Mouse (Mus musculus): ENCODE measurements around the gene Fmnl2.

The Fmnl2 gene

DNA sequence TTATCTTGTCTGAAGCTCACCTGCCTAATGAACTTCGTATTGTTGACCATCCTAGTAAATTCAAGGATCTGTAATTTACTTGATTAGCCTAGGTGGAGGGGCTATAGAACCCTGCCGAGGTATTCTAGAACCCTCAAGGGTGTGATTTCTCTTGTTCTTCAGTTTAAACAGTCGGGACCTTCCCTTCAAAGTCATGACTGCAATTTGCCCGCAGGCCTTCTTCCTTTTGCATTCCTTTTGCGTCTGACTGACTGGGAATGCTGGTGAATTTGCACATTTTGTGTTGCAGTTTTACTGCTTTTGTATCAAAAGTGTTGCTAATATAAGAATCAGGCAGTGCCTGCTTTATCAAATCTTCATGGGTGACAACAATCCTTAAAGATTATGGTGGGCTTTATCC is 46.9 kb downstream of the Fmnl2 start:
- in situ Hi-C loops (cut with MboI, MseI), result loop anchor here (5.0 kb wide), 1 partner anchor 33 kb away; no protein-coding TSS in a partner anchor

DNA sequence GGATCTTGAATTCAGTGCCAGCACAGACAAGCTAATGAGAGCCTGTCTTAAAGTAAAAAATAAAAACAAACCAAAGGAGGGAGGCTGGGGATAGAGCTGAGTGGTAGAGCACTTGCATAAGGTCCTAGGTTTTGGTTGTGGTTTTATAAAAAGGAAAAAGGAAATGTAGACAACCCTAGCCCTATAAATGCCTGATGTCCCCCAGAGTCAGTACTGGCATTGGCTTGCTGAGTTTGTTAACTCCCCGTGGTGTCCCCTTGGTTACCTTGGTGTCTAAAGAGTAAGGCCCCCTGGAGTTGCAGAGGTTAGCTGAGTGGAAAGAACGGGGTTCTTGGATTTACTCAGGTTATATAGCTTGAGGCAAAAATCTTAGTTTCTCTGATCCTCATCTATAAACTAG is 55.7 kb downstream of the Fmnl2 start:
- in situ Hi-C loops (cut with MboI, MseI), result no loop called here

DNA sequence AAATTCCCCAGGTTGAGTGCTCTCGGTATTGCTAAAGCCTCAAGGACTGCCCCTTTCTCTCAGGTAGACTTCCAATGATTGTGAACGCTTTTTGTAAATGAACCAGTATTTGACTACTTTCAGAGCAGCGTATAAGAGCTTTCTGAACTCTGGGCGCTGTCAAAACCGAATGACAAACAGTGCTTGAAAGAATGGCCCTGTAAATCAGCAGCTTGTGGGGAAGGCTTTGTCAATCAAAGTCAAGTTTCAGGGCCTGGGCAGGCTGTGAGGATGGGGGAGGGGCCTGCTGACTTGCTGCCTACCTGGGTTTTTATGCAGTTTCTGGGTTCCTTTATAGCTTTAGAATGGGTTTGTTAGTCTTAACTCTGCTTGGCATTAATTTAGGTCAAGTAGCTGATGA is 56.1 kb downstream of the Fmnl2 start:
- in situ Hi-C loops (cut with MboI, MseI), result no loop called here

DNA sequence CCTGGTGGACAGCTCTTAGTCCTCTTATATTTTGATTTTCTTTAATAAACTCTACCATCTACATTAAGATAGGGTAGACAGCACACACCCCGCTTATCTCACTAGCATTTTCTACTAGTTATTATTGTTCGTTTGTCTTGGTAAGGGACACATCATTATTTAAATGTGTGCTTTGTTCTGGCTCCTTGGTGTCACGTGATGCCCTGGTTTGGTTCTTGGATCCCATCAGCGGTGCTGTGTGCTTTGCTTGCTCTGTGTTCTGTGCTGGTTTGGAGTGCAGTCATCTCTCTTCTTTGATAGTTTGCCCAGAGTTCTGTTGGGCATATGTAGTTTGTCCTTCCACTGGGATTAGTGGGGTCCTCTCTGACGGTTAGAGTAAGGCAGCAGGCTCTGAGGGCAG is 57.9 kb downstream of the Fmnl2 start:
- in situ Hi-C loops (cut with MboI, MseI), result no loop called here

DNA sequence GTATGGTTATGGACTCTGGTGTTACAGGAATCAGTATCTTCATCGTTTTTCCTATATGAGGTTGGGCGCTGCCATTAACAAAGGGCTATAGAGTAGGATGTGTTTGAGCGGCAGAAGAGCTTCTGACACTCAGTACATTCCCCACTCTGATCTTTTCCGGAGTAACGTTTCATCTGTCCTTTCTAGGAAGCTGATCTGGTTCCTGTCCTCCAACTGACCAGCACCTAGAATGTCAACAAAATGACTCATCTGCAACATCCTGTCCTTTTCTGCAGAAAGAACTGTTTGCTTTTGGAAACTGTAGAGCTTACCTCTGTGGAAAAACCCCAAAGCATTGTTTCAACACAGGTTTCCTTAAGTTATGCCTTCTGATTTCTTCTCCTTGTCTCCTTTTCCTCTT is 60.4 kb downstream of the Fmnl2 start:
- in situ Hi-C loops (cut with MboI, MseI), result no loop called here

DNA sequence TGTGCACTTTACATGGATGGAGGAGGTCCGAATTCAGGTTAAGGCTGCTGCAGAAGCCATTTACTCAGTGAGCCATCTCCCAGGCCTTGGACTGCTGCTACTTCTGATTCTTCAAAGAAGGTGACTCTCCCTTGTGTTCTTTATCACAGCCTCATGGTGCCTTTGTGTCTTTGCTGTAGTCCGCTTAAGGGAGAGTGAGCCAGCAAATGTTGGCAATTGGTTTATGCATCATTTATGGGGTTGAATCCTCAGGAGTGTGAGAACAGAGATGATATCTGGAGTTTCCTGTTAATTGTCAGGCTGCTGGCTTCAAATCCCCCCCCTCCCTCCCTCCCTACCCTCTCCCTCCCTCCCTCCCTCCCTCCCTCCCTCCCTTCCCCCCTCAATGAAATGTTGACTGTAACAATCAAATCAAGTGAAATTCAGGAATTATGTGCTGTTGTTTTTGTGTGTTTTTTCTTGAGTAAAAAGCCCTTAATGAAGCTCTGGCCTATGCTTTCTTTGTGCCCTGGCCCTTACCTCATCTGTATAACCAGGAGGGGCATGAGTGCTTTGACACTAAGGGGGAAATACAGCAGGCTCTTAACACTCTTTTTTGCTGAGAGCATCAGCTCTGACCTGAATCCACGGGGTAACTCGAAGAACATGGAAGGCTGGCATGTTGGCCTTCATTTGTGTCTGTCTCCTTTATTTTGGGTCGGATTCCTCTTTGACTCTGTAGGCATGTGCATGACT is 63.2 kb downstream of the Fmnl2 start:
- in situ Hi-C loops (cut with MboI, MseI), result no loop called here

DNA sequence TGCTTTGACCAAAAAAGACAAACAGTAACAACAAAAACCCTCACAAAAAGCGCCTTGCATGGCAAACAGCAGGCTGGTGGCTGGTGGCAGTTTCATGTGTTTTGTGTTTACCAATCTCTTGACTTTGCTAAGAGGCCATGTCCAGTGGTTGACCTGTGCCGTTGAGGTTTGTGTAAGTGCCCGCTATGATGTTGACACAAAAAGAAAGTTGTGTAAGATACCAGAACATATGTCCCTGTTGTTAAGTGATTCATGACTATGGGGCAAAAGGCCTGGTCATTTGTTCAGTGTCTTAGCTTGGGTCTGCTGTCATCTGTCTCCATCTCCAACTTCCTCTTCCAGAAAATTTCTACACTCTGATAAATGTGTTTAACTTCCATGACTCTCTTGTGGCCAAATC is 67.4 kb downstream of the Fmnl2 start:
- in situ Hi-C loops (cut with MboI, MseI), result no loop called here

DNA sequence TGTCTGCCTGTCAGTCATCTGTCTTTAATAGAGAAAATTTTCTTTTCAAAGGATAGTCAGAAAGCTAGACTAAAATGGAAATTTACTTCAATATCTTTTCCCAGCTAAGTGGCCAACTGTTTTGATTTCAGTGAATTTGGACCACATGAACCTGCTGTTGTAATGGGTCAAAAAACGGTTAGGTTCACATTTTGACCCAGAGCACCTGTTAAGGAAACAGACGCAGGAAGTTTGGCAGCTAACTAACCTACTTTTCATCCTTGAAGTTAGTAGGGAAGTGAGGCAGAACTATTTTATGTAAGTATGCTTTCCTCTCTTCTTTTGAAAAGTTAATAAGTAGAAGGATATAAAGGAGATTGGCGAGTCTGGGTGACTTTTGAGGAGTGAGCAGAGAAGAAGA is 69.7 kb downstream of the Fmnl2 start:
- in situ Hi-C loops (cut with MboI, MseI), result no loop called here

DNA sequence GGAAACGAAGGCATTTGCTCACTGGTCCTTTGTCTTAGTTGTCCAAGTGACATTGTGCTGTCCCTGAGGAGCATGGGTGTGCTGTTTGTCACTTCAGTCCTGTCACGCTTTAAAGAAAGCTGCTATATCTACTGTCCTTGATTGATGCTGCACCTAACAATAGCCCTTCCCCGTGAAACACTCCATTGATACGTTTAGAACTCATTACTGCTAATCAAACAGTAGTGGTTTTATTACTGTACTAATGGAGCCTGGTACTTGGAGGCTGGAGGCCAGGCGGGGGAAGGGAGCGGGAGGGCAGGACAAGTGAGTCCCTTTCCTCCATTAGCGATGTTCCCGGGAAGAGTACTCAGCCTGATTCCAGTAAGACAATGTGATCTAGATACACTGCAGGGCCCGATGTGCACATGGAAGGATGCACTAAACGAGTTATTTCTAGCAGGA is 70.2 kb downstream of the Fmnl2 start:
- in situ Hi-C loops (cut with MboI, MseI), result no loop called here

DNA sequence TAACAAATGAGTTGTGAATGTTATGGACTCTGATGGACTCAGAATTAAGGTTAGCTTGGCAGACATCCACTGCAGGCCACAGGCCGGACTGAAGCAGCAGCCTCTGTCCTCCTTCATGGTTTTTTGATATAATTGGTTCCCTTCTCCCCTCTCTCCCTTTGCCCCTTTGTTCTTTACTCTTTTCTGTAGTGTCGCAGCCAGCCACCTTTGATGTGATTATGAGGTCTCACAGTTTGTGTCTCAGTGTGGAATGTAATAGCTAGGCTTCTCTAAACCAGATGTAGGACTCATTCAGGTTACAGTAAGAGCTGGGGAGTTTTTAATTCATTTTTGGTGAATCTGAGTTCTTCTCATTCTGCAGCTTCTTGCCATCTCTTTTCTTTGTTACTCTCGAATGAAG is 70.7 kb downstream of the Fmnl2 start:
- in situ Hi-C loops (cut with MboI, MseI), result no loop called here

DNA sequence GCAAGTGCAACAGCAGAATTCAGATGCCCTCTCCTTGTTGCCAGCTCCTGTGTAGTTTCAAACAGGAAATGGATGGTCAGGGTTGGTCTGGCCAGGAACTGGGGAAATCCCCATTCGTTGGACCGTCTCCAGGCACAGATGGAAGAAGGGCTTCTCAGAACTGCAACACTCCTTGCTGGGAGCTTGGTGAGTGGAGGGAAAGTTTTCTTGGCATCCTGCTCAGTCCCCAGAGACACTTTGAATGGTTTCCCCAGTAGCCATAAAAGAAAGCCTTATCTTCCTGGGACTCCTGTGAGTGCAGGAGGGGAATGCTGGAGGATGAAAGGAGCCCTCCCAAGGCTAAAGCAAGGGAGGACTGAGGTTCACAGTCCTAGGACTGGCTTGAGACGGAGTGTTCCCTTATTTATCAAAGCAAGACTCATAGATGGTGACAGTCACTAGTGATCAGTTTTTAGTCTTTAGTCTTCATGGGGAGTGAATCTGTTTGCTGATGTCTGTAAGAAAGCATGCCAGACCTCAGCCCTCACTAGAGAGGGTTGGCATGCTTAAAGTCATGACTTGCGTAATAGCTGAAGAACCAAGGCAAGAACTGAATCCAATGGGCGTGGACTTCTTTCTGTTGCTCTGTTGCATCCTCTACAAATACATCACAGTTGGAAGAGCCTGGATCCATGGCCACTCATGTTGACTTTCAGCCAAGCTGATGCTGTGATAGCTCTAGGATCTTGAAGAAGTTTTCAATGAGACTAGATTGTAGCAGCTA is 72.6 kb downstream of the Fmnl2 start:
- in situ Hi-C loops (cut with MboI, MseI), result no loop called here

DNA sequence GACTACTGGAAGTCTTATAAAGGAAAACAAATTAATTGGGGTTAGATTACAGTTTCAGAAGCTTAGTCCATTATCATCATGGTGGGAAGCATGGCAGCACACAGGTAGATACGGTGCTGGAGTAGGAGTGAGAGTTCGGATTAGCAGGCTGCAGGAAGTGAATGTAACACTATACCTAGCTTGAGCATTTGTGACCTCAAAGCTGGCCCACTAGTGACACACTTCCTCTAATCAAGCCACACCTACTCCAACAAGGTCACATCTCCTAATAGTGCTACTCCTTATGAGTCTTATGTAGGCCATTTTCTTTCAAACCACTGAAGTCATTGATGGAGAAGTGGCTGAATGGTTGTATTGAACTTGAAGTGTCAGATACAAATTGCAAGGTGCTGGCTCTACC is 73.7 kb downstream of the Fmnl2 start:
- in situ Hi-C loops (cut with MboI, MseI), result no loop called here

DNA sequence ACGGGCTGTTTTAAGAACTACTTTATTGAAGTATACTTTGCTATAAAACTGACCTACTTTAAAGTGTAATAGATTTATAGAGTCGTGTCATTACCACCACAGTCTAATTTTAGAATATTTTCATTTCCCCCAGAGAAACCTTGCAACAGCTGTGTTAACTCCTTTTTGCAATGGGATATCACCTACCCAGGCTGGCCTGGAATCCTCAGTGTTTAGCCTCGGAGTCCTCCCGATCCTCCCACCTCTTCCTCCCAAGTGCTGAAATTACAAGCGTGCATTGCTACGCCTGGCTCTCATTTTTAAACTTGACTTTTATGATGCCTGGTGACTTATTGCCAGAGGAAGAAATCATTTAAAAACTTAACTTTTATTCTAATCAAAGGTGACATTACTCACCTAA is 78.2 kb downstream of the Fmnl2 start:
- in situ Hi-C loops (cut with MboI, MseI), result loop anchor here (5.0 kb wide), 1 partner anchor 34 kb away; no protein-coding TSS in a partner anchor

DNA sequence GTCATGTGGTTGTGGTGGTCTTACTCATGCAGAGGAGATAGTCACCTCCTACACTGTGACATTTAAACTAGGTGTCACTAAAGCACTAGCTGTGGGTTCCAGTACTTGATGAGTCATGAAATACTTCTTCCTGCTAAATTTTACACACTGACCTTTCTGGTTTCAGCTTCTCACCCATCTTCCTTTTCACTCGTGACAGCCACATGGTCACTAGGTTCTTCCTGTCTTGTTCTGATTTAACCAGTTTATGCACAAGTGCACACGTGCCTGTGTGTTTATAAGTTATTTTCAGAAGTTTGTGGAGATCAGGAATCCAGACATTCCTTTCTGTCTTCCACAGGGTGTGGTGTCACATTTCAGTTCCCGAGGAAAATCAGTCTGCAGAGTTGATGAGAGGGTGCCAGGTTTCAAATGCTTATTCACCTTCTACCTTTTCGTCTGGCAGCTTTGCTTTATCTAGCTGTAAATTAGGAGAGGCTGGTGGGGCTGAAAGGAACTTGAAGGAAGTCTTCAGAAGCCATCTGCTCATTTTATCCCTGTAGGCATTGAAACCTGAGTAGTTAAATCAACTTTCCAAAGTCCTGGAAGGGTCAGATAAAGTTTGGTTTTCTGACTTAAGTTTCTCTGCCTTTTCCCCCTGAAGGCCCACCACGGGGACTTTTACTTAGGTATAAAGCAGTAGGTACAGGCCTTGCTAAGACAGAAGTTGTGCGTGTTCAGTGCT is 80.9 kb downstream of the Fmnl2 start:
- in situ Hi-C loops (cut with MboI, MseI), result loop anchor here (5.0 kb wide), 1 partner anchor 36 kb away; no protein-coding TSS in a partner anchor

DNA sequence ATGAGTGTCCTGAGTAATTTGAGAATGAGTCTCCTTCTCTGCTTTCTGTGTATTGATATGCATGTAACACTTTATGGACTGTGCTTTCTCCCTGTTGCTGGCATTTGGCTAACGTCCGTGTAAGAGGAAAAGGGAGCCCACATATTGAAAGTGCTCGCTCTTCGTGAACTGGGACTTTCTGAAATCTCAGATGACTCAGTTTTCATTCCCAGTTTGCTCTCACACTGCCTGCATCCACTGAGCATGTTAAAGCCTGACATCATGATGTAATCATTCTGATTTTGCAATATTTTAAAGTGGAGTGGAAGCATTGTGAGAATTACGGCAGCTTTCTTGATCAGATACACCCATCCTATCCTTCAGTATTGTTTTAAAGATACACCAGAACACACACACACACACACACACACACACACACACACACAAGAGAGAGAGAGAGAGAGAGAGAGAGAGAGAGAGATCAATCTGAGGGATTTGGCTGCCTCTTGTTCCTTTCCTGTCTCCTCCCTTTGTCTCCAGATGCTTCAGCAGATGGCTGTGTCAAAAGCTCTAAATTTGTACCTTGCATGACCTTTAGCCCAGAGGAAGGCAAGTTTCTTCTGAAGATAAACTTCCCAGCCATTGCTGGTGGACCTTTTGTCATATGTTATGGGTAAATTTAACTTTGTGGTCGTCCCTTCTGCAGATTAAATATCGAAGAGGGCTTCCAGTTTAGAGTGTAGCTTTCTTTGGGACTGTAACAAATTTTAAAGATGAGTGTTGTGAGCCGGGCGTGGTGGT is 86.2 kb downstream of the Fmnl2 start:
- in situ Hi-C loops (cut with MboI, MseI), result loop anchor here (5.0 kb wide), 1 partner anchor 48 kb away; no protein-coding TSS in a partner anchor

DNA sequence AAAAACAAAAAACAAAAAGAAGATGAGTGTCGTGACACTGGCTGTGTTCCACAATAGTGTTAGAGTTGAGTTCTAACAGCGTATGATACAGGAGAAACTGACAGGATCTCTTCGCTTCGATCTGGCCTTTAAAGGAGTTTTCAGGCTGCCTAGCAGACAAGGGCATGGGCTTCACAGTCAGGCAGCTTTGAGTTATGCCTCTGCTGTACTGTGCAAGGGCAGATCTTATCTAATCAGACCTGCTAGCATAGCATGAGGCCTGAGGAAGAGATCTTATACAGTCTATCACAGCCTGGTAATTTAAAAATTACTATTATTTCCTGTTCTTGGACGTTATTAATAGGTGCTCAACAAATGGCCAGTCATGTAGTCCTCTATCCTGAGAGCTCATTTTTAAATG is 86.9 kb downstream of the Fmnl2 start:
- in situ Hi-C loops (cut with MboI, MseI), result loop anchor here (5.0 kb wide), 1 partner anchor 48 kb away; no protein-coding TSS in a partner anchor

DNA sequence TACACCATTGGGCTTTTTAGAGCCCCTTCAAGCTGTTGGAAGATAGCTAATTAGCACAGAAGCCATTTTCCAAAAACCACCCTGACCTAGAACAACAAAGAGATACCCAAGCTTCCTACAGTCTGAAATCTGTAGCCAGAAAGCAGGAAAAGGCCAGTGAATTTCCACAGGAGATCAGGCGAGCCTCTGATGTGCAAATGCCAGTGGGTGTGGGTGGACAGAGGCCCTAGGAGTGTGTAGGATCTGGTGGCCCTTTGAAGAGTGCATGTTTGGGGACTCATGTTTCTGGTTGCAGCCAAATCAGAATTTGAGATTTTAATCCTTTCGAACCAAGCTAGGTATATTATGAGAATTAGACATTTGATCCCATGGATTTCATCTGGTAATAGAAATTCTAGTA is 88.4 kb downstream of the Fmnl2 start:
- in situ Hi-C loops (cut with MboI, MseI), result no loop called here

DNA sequence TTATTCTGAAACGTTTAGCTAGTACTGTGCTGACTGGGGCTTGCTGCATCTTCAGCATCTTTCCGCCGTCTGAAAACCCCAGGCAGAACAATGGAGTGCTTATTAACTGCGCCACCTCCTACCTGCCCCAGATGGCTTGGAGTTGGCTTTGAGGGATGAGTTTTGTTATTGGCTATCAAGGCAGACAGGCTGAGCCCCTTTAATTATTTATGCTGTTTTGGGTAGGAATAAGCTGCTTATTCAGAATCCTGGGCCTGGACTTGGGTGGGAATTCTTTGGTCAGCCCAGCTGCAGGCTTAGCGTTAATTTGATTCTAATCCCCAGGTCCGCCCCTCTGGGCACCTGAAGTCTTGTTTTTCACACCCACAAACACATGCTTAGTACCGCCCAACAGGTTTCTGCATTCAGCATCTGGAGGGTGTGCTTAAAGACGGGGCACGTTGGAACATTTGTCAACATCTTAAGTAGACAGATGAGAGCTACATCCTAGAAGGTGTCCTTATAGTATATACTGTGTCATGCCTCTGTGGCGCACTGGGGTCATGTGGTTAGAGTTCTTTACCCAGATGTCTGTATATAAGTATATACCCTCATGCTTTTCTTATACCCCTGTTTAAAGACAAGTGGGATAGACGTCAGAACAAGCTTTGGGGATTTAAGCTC is 89.0 kb downstream of the Fmnl2 start:
- in situ Hi-C loops (cut with MboI, MseI), result no loop called here

DNA sequence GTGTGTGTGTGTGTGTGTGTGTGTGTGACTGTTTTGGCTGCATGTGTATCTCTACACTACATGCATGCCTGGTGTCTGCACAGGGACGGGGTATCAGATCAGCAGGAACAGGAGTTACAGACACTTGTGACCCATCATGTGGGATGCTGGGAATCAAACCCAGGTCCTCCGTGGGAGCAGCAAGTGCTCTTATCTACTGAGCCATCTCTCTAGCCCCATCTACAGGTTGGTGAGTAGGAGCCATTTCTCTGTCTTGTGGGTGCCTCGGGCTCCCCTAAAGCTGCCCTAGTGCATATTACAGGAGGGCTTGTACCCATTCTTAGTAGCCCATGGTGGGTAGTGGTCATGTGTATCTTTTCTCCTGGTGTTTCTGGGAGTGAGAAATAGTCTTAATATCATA is 90.7 kb downstream of the Fmnl2 start:
- in situ Hi-C loops (cut with MboI, MseI), result no loop called here

DNA sequence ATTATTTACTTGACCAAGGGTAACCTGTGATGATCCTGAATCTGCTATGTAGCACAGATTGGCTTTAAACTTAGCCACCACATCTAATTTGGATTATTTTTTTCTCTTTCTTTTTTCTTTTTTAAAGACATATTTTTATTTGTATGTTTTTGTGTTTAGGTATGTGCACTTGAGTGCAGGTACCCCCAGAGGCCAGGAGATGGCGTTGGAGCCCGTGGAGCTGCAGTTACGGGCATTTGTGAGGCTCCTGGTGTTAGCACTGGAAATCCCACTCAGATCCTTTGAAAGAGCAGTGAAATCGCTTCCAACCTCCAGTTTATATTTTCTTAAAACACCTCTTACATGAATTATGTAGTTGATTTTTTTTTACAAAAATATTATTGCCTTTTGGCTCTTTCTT is 91.9 kb downstream of the Fmnl2 start:
- in situ Hi-C loops (cut with MboI, MseI), result no loop called here

DNA sequence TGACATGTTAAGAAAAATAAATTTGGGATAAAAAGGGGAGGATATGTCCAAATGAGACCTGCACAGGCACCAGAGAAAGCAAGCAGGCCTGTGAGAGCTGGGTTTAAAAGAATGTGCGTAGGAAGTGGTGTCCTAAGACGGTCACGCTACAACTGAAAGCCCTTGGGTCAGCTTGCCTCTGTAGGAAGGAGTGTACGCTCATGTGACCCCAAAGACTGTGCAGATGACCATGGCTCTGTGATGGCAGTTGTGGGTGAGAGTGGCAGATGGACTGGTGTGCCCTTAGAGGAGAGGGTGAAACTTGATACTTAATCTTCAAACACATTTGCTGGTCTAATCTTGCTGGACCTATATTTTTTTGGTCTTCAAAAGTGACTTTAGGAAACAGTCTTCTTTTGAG is 92.6 kb downstream of the Fmnl2 start:
- in situ Hi-C loops (cut with MboI, MseI), result no loop called here

All from T-helper 1 cell (primary cell).